Mouse (Mus musculus): ENCODE data around the gene Pitpnb.
A peak's percentile ranks its signal among the peaks of the same experiment; 100 is the strongest.

Gene Pitpnb

GRCm38 (mm10) chr5:111344721-111345400 lies 14.3 kb downstream of the Pitpnb start:
- no peak for DNase-seq (ENCODE audit: low read depth)

- DNase-seq (ENCODE audit: low read depth) = no peak
Observed at GRCm38 (mm10) chr5:111356811-111357617, 26.5 kb downstream of the Pitpnb start.

GRCm38 (mm10) chr5:111360546-111360945 lies 30.0 kb downstream of the Pitpnb start:
- DNase-seq (ENCODE audit: low read depth) = peak; percentile 9

GRCm38 (mm10) chr5:111361058-111361457 lies 30.5 kb downstream of the Pitpnb start:
- DNase-seq (ENCODE audit: low read depth) = no peak

GRCm38 (mm10) chr5:111361846-111362245 lies 31.3 kb downstream of the Pitpnb start:
- no peak for DNase-seq (ENCODE audit: low read depth)

- no peak for DNase-seq (ENCODE audit: low read depth)
Observed at GRCm38 (mm10) chr5:111363446-111364062, 33.0 kb downstream of the Pitpnb start.

- peak; percentile 75 for DNase-seq (ENCODE audit: low read depth)
Observed at GRCm38 (mm10) chr5:111364533-111364932, 34.0 kb downstream of the Pitpnb start.

- no peak for DNase-seq (ENCODE audit: low read depth)
Observed at GRCm38 (mm10) chr5:111366140-111366539, 35.6 kb downstream of the Pitpnb start.

GRCm38 (mm10) chr5:111367937-111368517 lies 37.5 kb downstream of the Pitpnb start:
- DNase-seq (ENCODE audit: low read depth) = no peak

- DNase-seq (ENCODE audit: low read depth) = no peak
Observed at GRCm38 (mm10) chr5:111368576-111368975, 38.0 kb downstream of the Pitpnb start.

- no peak for DNase-seq (ENCODE audit: low read depth)
Observed at GRCm38 (mm10) chr5:111375616-111376015, 45.1 kb downstream of the Pitpnb start.

- DNase-seq (ENCODE audit: low read depth) = no peak
Observed at GRCm38 (mm10) chr5:111376276-111377020, 45.9 kb downstream of the Pitpnb start.

GRCm38 (mm10) chr5:111378126-111378993 lies 47.8 kb downstream of the Pitpnb start:
- no peak for DNase-seq (ENCODE audit: low read depth)

- DNase-seq (ENCODE audit: low read depth) = no peak
Observed at GRCm38 (mm10) chr5:111383335-111383734, 52.8 kb downstream of the Pitpnb start.

GRCm38 (mm10) chr5:111390911-111391310 lies 60.3 kb downstream of the Pitpnb start:
- DNase-seq (ENCODE audit: low read depth) = no peak

- no peak for DNase-seq (ENCODE audit: low read depth)
Observed at GRCm38 (mm10) chr5:111391485-111391884, 60.9 kb downstream of the Pitpnb start.

GRCm38 (mm10) chr5:111393346-111394197 lies 63.0 kb downstream of the Pitpnb start:
- DNase-seq (ENCODE audit: low read depth) = no peak

- no peak for DNase-seq (ENCODE audit: low read depth)
Observed at GRCm38 (mm10) chr5:111394198-111395053, 63.9 kb downstream of the Pitpnb start.

GRCm38 (mm10) chr5:111395771-111396170 lies 65.2 kb downstream of the Pitpnb start:
- DNase-seq (ENCODE audit: low read depth) = no peak
